Mouse (Mus musculus) heart, adult 2 months (tissue): ENCODE measurements around the gene Tshr.

Experiments
- CTCF ChIP-seq: fragments of 200-600 bp; IDR thresholded peaks from 2 replicates; pipeline ENCODE4 v1.8.1; 2022; ENCODE audit warnings: antibody characterized with exemption, mild to moderate bottlenecking, moderate library complexity
- EP300 ChIP-seq: fragments of 200-500 bp; IDR thresholded peaks from 2 replicates; pipeline ENCODE4 v1.6.1; 2011; ENCODE audit warnings: low read depth, low read length, control low read depth; ENCODE audit not compliant: insufficient read depth
- POLR2A ChIP-seq: fragments of 200-500 bp; IDR thresholded peaks from 2 replicates; pipeline ENCODE4 v1.6.1; 2011; ENCODE audit warnings: mild to moderate bottlenecking, low read depth, low read length, control low read depth; ENCODE audit not compliant: insufficient read depth

DNA sequence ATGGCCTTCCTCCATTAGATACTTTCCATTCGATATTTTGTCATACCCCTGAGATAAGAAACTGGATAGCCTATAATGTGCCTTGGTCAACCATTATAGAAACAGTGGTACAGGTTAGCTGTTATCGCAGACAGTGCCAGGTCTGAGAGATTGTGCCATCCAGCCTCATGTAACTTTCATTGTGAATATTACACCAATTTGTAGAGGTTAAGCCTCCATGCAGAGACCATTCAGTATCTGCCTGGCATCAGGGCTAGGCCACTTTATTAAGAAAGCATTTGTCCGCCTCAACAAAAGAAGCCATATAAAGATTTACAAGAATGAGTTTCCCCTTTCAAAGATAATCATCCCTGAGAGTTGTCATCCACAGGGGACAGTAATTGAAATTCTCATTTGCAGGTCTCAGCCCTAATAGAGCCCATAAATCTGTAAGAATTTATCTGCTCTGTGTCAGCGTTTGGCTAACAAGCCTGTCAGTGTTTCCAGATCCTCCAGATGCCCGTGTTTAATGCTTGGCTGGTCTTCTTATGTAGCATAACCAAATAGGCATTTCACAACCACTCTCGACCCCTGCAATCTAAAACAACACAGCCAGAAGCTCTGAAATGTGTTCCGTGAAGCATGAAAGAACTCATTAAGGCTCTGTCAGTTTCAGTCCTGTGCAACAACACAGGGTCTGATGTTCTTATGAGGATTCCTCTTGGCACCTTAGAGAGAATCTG lies 28.3 kb downstream of the Tshr start:
- no peak for TF ChIP-seq CTCF
- TF ChIP-seq EP300 = no peak
- no peak for TF ChIP-seq POLR2A
